Mouse (Mus musculus) liver, embryonic 15.5 days (tissue): ENCODE results near the gene Tpgs1. TPM values are rescaled to one million over a fixed set of nuclear protein-coding genes. Genes with fewer than 3 reads are reported as not detected.

Experiments used
- ATAC-seq: fragments of 200-750 bp; cut with Nextera tagmentation; 2 replicates; pipeline ENCODE4 v1.8.0; 2017; ENCODE audit warnings: moderate number of reproducible peaks, mild to moderate bottlenecking, moderate library complexity; ENCODE audit not compliant: insufficient read depth
- H3K27ac ChIP-seq: fragments of 300-500 bp; sonication (generic); replicated peaks from 2 replicates; pipeline ENCODE4 v1.5.1; 2015; ENCODE audit warnings: mild to moderate bottlenecking, inconsistent platforms
- H3K27me3 ChIP-seq: fragments of 300-500 bp; sonication (generic); 2 replicates; pipeline ENCODE4 v1.6.1; 2015; ENCODE audit warnings: mild to moderate bottlenecking, inconsistent platforms
- H3K36me3 ChIP-seq: fragments of 300-500 bp; sonication (generic); replicated peaks from 2 replicates; pipeline ENCODE4 v1.6.1; 2015; ENCODE audit warnings: moderate library complexity, mild to moderate bottlenecking, inconsistent platforms
- H3K4me1 ChIP-seq: fragments of 300-500 bp; sonication (generic); replicated peaks from 2 replicates; pipeline ENCODE4 v1.6.1; 2015; ENCODE audit warnings: inconsistent platforms
- H3K4me2 ChIP-seq: fragments of 300-500 bp; sonication (generic); 2 replicates; pipeline ENCODE4 v1.6.1; 2015; ENCODE audit warnings: moderate library complexity, mild to moderate bottlenecking, inconsistent platforms
- H3K4me3 ChIP-seq: fragments of 300-500 bp; sonication (generic); replicated peaks from 2 replicates; pipeline ENCODE4 v1.5.1; 2015; ENCODE audit warnings: mild to moderate bottlenecking, inconsistent platforms
- H3K9ac ChIP-seq: fragments of 300-500 bp; sonication (generic); 2 replicates; pipeline ENCODE4 v1.6.1; 2015; ENCODE audit warnings: moderate library complexity, mild to moderate bottlenecking, inconsistent platforms
- H3K9me3 ChIP-seq: fragments of 300-500 bp; sonication (generic); replicated peaks from 2 replicates; pipeline ENCODE4 v1.6.1; 2016; ENCODE audit warnings: inconsistent platforms
- WGBS: fragments of 180-500 bp; shearing (Covaris S2); methylation state at CpG from one replicate; pipeline ENCODE4 v1.1.7; 2015; ENCODE audit warnings: mixed read lengths; ENCODE audit not compliant: insufficient replicate concordance; 5-methylcytosine and 5-hydroxymethylcytosine counted together
- polyA plus RNA-seq: library from polyadenylated mRNA; unstranded; fragments of >200 nt; fragmentation: Nextera tagmentation; extraction: Ambion mirVana; gene quantifications from 2 replicates; pipeline ENCODE4 v1.2.1, GENCODE M21; 2015

Gene Tpgs1
- polyA plus RNA-seq: 21.4 and 23.1 TPM in 2 replicates

- peaks cover 33% of the 10 kb centered on the region for H3K4me1 ChIP-seq
- H3K9ac ChIP-seq: peak within 1 kb of the TSS; percentile 80
- H3K9me3 ChIP-seq: no peaks in the 10 kb centered on the region
- H3K4me3 ChIP-seq: peak within 1 kb of the TSS; percentile 96
- peaks cover 5% of the 10 kb centered on the region; the same call in 1 of the 2 replicates for H3K27me3 ChIP-seq
- no peaks in the 10 kb centered on the region; the same call in 1 of the 2 replicates for H3K36me3 ChIP-seq
- H3K4me2 ChIP-seq: peak within 1 kb of the TSS; percentile 88
- 1% methylated on average over 45 of the region's 45 CpGs for WGBS
- H3K27ac ChIP-seq: peak within 1 kb of the TSS; percentile 88
- ATAC-seq: peak; percentile 80
These were observed at the start of gene Tpgs1 for GRCm38 (mm10) chr10:79668771-79669575. TSS of gene Tpgs1 (plus strand) at chr10:79669369.

- Histone ChIP-seq H3K9ac (no peak overlapping the region), H3K9me3 (no peaks in the 10 kb centered on the region), H3K27me3 (no peaks in the 10 kb centered on the region), H3K27ac (no peak overlapping the region), H3K4me1 (no peaks in the 10 kb centered on the region), H3K4me3 (no peak overlapping the region), H3K36me3 (no peaks in the 10 kb centered on the region), H3K4me2 (no peak overlapping the region)
- no peak for ATAC-seq
- 58% methylated on average over 12 of the region's 12 CpGs for WGBS
These were observed 45.2 kb upstream of the Tpgs1 start for GRCm38 (mm10) chr10:79623950-79624349.

GRCm38 (mm10) chr10:79625398-79625797, 43.8 kb upstream of the Tpgs1 start:
- Histone ChIP-seq H3K36me3 (no peaks in the 10 kb centered on the region), H3K4me3 (no peak overlapping the region), H3K4me2 (no peak overlapping the region), H3K9ac (no peak overlapping the region), H3K27ac (no peak overlapping the region), H3K4me1 (no peaks in the 10 kb centered on the region), H3K27me3 (no peaks in the 10 kb centered on the region), H3K9me3 (no peaks in the 10 kb centered on the region)
- 64% methylated on average over 9 of the region's 9 CpGs for WGBS
- ATAC-seq: no peak

GRCm38 (mm10) chr10:79626156-79626555, 43.0 kb upstream of the Tpgs1 start:
- Histone ChIP-seq H3K27me3 (no peaks in the 10 kb centered on the region), H3K4me1 (no peaks in the 10 kb centered on the region), H3K9me3 (no peaks in the 10 kb centered on the region), H3K27ac (no peak overlapping the region), H3K4me3 (no peak overlapping the region), H3K9ac (no peak overlapping the region), H3K36me3 (no peaks in the 10 kb centered on the region), H3K4me2 (no peak overlapping the region)
- 67% methylated on average over 10 of the region's 10 CpGs for WGBS
- ATAC-seq: no peak

- ATAC-seq: no peak
- Histone ChIP-seq H3K9ac (no peak overlapping the region), H3K4me2 (no peak overlapping the region), H3K27me3 (peaks cover 6% of the 10 kb centered on the region; the same call in 1 of the 2 replicates), H3K36me3 (no peaks in the 10 kb centered on the region), H3K27ac (no peak overlapping the region), H3K4me3 (no peak overlapping the region), H3K4me1 (no peaks in the 10 kb centered on the region), H3K9me3 (no peaks in the 10 kb centered on the region)
- 64% methylated on average over 5 of the region's 5 CpGs for WGBS
These were observed 40.8 kb upstream of the Tpgs1 start for GRCm38 (mm10) chr10:79628377-79628776.

GRCm38 (mm10) chr10:79631432-79631831, 37.7 kb upstream of the Tpgs1 start:
- Histone ChIP-seq H3K9me3 (no peaks in the 10 kb centered on the region), H3K4me3 (no peak overlapping the region), H3K27me3 (peaks cover 33% of the 10 kb centered on the region), H3K4me1 (no peaks in the 10 kb centered on the region), H3K9ac (no peak overlapping the region), H3K36me3 (no peaks in the 10 kb centered on the region), H3K27ac (no peak overlapping the region), H3K4me2 (no peak overlapping the region)
- no peak for ATAC-seq
- WGBS: 53% methylated on average over 4 of the region's 4 CpGs

GRCm38 (mm10) chr10:79633006-79633777, 36.0 kb upstream of the Tpgs1 start:
- no peak overlapping the region for H3K4me2 ChIP-seq
- no peaks in the 10 kb centered on the region for H3K9me3 ChIP-seq
- H3K9ac ChIP-seq: no peak overlapping the region
- H3K4me1 ChIP-seq: no peaks in the 10 kb centered on the region
- peaks cover 51% of the 10 kb centered on the region for H3K27me3 ChIP-seq
- ATAC-seq: no peak
- no peak overlapping the region for H3K27ac ChIP-seq
- no peaks in the 10 kb centered on the region for H3K36me3 ChIP-seq
- 58% methylated on average over 17 of the region's 17 CpGs for WGBS
- no peak overlapping the region for H3K4me3 ChIP-seq

- no peak overlapping the region for H3K27ac ChIP-seq
- no peaks in the 10 kb centered on the region for H3K4me1 ChIP-seq
- no peaks in the 10 kb centered on the region for H3K36me3 ChIP-seq
- no peak overlapping the region for H3K4me3 ChIP-seq
- H3K9ac ChIP-seq: no peak overlapping the region
- no peaks in the 10 kb centered on the region for H3K9me3 ChIP-seq
- H3K27me3 ChIP-seq: peaks cover 75% of the 10 kb centered on the region
- no peak for ATAC-seq
- no peak overlapping the region for H3K4me2 ChIP-seq
- 68% methylated on average over 8 of the region's 8 CpGs for WGBS
These were observed 32.9 kb upstream of the Tpgs1 start for GRCm38 (mm10) chr10:79636287-79636686.

GRCm38 (mm10) chr10:79637128-79638110, 31.8 kb upstream of the Tpgs1 start, which contains the start of gene Shc2:
TSS of gene Shc2 (minus strand) at chr10:79637918.
- Histone ChIP-seq H3K27ac (no peak within 1 kb of the TSS), H3K4me1 (no peaks in the 10 kb centered on the region), H3K9ac (no peak within 1 kb of the TSS), H3K9me3 (no peaks in the 10 kb centered on the region), H3K27me3 (peaks cover 75% of the 10 kb centered on the region), H3K36me3 (no peaks in the 10 kb centered on the region), H3K4me2 (peak within 1 kb of the TSS; percentile 55), H3K4me3 (peak within 1 kb of the TSS; percentile 40)
- no peak for ATAC-seq
- 1% methylated on average over 111 of the region's 116 CpGs for WGBS

- Histone ChIP-seq H3K9ac (no peak overlapping the region), H3K4me3 (no peak overlapping the region), H3K36me3 (no peaks in the 10 kb centered on the region), H3K4me1 (no peaks in the 10 kb centered on the region), H3K4me2 (0 out of 2 replicates have a peak overlapping the region, but pooled peaks have one; percentile 1), H3K27me3 (peaks cover 67% of the 10 kb centered on the region), H3K27ac (no peak overlapping the region), H3K9me3 (no peaks in the 10 kb centered on the region)
- ATAC-seq: no peak
- WGBS: 5% methylated on average over 23 of the region's 23 CpGs
These were observed 30.5 kb upstream of the Tpgs1 start for GRCm38 (mm10) chr10:79638486-79639204.
